Mouse (Mus musculus) neutrophil, adult 5-6 weeks (primary cell): ENCODE measurements around the gene Thra. TPM values are rescaled to one million over a fixed set of nuclear protein-coding genes. Genes with fewer than 3 reads are reported as not detected.
"Not testable (repeated sequence)": the region's sequence is repeated elsewhere in the genome, so short reads cannot be mapped to it uniquely, and the experiment has no call there.

Experiments
- ATAC-seq: fragments of 151-379, 151-347 bp; 2 replicates; pipeline ENCODE4 v1.8.0; 2017; ENCODE audit warnings: mild to moderate bottlenecking, moderate TSS enrichment; ENCODE audit not compliant: insufficient number of reproducible peaks, poor library complexity, low FRiP score, severe bottlenecking; ENCODE audit errors: extremely low read depth
- total RNA-seq: library from RNA; stranded (forward); fragments of 200-1000 nt; gene quantifications from 2 replicates; pipeline ENCODE4 v1.2.3, GENCODE M21; 2017

Gene Thra
- total RNA-seq, 1 experiment from 2014 or later: 7.9 TPM

GRCm38 (mm10) chr11:98712009-98712408 is 28.4 kb upstream of the Thra start:
- not testable (repeated sequence) for ATAC-seq

- no peak for ATAC-seq
These were observed 26.7 kb upstream of the Thra start for GRCm38 (mm10) chr11:98713703-98714102.

- no peak for ATAC-seq
These were observed 24.5 kb upstream of the Thra start for GRCm38 (mm10) chr11:98715946-98716345.

- ATAC-seq: peak; percentile 56; the same call in 1 of the 2 replicates
These were observed 22.5 kb upstream of the Thra start for GRCm38 (mm10) chr11:98717904-98718303.

- no peak for ATAC-seq
These were observed 19.7 kb upstream of the Thra start for GRCm38 (mm10) chr11:98720756-98721155.

- no peak for ATAC-seq
These were observed 18.8 kb upstream of the Thra start for GRCm38 (mm10) chr11:98721458-98722226.

GRCm38 (mm10) chr11:98723098-98723497 is 17.3 kb upstream of the Thra start:
- no peak for ATAC-seq

GRCm38 (mm10) chr11:98725926-98726506 is 14.4 kb upstream of the Thra start:
- no peak for ATAC-seq

- ATAC-seq: peak; percentile 100
These were observed 11.3 kb upstream of the Thra start, which contains the start of gene Med24 for GRCm38 (mm10) chr11:98729119-98729588. Gene Med24, minus strand, starts transcription at chr11:98729435.

- ATAC-seq: no peak
These were observed 9.7 kb upstream of the Thra start for GRCm38 (mm10) chr11:98730727-98731126.

GRCm38 (mm10) chr11:98731134-98731533 is 9.3 kb upstream of the Thra start:
- ATAC-seq: no peak

- no peak for ATAC-seq
These were observed 6.4 kb upstream of the Thra start for GRCm38 (mm10) chr11:98734020-98734419.

- no peak for ATAC-seq
These were observed 5.3 kb upstream of the Thra start for GRCm38 (mm10) chr11:98735111-98735510.

GRCm38 (mm10) chr11:98736176-98736575 is 4.3 kb upstream of the Thra start:
- no peak for ATAC-seq

- ATAC-seq: not testable (repeated sequence)
These were observed 3.2 kb upstream of the Thra start for GRCm38 (mm10) chr11:98737220-98737619.

- no peak for ATAC-seq
These were observed 2.0 kb upstream of the Thra start for GRCm38 (mm10) chr11:98738428-98738911.

GRCm38 (mm10) chr11:98738925-98739324 is 1.5 kb upstream of the Thra start:
- no peak for ATAC-seq

- ATAC-seq: no peak
These were observed 429 bp upstream of the Thra start for GRCm38 (mm10) chr11:98740026-98740392.

GRCm38 (mm10) chr11:98741051-98741620 is 698 bp downstream of the Thra start:
- no peak for ATAC-seq
